Mouse (Mus musculus) left cerebral cortex, adult 18-20 months (tissue): ENCODE results near the gene Als2. TPM values are rescaled to one million over a fixed set of nuclear protein-coding genes. Genes with fewer than 3 reads are reported as not detected.

Experiments
- DNase-seq, 2 experiments: peaks; one replicate each; pipeline ENCODE4 v3.0.0; 2021 to 2022; ENCODE audit warnings: low spot score in 2 of 2, mixed read lengths in 1 of 2
- long read RNA-seq, 2 experiments: library from polyadenylated mRNA; stranded (forward); transcript quantifications; one replicate each; pipeline ENCODE4 v2.0.0; 2021
- total RNA-seq, 2 experiments: library from RNA; stranded (reverse); gene quantifications; 2 replicates each; pipeline ENCODE4 v1.2.3; 2021

Als2 gene
- total RNA-seq = 10 to 100 TPM; 35.5 to 36.1 TPM
- long read RNA-seq, experiment 1, full-length matches to known transcripts = 6 of 16 reads
- long read RNA-seq, experiment 1, partial matches to known transcripts = 3 of 16 reads
- long read RNA-seq, experiment 1, other reads (novel, unspliced or antisense) = 7 of 16 reads
- long read RNA-seq, experiment 2, full-length matches to known transcripts = 6 of 22 reads
- long read RNA-seq, experiment 2, partial matches to known transcripts = 6 of 22 reads
- long read RNA-seq, experiment 2, other reads (novel, unspliced or antisense) = 10 of 22 reads

DNA sequence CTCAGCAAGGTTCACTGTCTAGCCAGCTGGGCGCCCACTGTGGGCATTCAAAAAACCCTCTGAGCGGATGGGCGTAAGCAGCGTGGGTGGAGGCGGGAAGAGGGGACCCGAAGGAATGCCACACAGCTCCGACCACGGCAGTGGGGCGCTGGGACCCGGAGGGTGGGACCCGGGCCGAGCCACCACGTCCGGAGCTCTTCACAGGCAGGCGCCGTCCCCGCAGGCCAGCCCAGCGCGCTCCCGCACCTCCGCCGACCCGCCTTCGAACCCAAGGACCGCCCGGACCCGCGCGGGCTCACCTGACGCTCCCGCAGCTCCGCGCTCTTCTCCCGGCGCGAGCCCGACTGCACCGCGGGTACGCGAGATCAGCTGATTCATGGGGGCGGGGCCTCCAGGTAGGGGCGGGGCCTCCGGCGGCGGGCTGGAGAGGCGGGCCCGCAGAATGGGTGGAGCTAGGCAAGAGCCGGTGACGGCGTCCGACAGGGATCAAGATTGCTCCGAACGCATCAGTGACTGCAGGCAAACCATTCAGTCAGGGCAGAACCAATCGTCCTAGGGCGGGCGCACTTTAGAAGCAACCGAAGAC, at the start of gene Als2:
Als2 (minus strand) TSS at position 376 of the 586 bp plus-strand sequence.
- peak; percentile 99 for DNase-seq

DNA sequence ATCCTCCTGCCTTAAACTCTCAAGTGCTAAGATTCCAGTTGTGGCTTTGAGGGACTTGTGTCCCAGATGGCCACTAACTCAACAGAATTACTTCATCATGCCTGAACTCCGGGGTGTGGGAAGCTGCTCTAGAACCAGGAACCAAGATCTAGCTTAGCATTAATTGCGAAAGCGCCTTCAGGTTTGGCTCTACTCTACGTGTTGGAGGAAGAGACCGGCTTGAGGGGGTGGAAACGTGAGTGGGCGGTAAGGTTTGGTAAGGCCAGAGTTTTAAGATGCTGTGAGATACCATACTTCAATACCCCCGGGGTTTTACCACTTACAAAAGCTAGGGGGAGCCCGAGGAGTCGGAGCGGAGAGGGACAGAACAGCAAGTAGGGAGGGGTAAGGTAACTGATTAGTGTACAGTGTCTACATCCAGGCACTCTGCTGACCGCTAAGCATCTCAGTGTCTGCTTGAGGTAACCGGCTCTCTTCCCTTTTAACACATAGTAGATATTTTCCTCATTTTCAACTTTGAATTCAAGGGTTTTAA, 49.4 kb upstream of the Als2 start:
- no peak for DNase-seq

DNA sequence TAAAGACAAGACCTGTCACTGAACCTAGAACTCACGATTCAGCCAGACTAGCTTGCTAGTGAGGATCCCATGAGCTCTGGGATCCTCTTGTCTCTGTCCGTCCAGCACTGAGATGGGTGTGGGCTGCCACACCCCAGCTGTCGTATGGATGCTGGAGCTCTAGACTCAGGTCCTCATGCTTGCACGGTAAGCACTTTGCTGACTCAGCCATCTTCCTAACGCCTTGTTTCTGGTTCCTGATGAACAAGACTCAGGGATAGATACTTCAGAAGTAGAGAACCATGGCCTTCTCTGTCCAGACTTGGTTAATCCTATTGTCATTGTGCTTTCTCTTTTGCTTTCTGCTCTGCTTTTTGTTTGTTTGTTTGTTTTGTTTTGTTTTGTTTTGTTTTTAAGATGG, 48.8 kb upstream of the Als2 start:
- DNase-seq = no peak

DNA sequence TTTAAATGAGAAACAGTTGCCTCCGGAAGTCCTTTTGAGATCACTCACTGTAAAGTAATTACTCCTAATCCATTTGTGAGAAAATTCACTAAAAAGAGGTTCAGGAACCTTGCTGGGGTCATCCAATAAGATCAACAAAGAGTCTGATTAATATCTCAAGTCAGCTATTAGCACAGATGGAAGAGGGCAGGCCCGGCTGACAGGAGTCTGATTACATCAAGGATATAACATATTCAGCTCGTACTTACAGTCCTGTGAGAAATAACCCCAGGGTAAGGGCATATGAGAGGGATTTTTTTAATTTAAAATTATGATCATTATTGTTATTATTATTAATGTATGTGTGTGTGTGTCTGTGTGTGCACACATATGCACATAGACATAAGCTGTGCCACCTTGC, 35.2 kb upstream of the Als2 start:
- no peak for DNase-seq

DNA sequence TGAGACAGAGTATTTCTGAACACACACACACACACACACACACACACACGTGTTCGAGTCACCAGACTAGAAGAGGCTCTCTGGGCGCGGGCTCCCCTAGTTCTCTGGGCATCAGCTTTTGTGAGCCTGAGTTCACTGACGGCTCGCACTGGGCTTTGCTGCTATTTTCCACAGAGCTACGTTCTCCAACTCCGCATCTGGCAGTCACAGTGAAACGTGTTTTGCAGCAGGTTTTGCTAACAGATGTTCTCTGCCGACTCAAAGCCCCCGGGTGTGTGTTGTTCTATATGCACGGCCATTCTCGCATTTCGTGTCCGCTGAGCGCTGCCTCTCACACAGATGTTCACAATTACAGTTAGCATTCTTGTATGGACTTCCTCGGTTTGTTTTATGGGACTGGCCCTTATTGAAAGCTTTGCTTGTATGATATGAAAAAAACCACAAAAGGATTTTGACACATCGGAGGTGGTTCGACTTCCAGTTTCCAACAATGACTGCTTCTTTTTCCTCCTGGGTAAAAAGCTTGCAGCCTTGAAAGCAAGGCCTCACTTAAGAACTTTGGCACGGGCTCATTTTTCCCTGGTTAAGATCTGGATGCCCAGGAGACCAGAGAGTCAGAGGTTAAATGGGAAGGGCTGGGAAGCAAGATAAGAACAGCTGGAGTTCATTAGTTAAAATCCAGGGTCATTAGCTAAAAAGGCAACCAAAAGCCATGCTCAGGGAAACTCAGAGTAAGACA, 33.1 kb upstream of the Als2 start:
- no peak for DNase-seq

DNA sequence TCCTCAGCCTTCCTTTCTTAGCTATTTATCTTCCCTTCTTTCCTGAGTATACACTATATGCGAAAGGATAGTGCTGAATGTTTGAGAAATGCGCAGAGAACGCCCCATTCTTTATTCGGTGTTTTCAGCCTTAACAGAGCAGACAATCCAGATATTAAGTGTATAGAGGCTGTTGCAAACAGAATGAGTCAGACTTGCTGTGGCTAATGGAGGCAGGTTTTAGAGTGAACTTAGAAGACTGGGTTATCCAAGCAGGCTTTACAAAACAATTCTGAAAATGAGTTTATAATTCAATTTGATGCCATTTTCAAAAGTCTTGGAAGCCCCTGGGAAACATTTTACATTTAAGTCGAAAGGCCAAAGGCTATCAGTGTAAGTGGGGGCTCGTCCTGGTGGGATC, 32.4 kb upstream of the Als2 start:
- DNase-seq = no peak

DNA sequence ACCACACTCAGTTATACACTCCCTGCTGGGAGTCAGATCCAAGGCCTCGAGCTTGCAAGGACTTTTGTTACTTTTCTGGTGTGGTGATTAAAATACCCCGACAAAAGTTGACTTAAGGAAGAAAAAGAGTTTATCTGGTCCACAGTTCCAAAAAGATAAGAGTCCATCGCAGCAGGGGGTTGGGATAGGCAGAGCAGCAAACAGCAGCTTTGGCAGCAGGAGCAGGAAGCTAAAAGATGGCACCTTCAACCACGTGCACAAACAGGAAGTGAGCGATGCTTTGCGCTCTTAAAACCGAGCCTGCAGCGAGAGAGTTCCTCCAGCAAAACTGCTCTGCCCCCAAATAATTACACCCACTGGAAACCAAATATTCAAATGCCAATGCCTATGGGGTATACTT, 31.9 kb upstream of the Als2 start:
- DNase-seq = no peak

DNA sequence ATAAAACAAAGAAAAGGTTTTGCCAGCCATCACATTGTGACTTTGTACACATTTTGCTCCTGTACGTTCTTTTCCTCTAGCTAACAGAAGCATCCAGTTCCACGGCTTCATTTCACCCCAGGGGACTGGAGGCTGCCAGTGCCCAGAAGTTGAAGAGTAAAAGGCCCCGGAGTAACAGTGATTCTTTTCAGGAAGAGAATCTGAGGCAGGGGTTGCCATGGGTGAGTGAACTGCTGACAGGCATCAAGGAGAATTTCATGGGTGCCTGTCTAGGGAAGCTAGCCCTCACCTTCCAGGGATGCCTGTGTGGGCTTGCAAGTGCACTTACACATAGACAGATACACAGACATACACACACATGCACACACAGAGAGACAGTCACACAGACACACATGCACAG, 20.7 kb upstream of the Als2 start:
- no peak for DNase-seq

DNA sequence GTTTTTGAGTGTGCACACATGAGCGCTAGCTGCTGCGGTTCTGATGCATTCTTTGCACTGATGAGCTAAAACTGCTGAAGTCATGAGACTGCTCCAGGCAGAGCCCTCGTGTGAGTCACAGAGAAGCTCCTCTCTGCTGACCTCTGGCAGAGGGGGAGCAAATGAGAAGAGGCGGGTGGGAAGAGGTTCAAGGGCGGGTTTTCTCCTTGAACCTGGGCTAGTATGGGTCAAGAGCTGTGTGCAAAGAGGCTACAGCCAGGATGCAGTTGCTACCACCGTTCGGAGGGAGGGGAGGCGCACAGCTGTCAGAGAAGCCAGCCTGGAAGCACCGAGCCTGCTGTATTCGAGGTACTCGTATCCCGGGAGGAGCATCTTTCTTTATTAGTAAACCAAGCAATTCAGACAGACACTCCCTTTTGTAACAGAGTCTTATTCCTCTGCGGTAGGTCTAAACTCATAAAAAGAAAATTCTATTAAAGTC, 19.8 kb upstream of the Als2 start, which contains the start of gene Cdk15:
Cdk15 (plus strand) TSS at position 156 of the 481 bp plus-strand sequence.
- no peak for DNase-seq

DNA sequence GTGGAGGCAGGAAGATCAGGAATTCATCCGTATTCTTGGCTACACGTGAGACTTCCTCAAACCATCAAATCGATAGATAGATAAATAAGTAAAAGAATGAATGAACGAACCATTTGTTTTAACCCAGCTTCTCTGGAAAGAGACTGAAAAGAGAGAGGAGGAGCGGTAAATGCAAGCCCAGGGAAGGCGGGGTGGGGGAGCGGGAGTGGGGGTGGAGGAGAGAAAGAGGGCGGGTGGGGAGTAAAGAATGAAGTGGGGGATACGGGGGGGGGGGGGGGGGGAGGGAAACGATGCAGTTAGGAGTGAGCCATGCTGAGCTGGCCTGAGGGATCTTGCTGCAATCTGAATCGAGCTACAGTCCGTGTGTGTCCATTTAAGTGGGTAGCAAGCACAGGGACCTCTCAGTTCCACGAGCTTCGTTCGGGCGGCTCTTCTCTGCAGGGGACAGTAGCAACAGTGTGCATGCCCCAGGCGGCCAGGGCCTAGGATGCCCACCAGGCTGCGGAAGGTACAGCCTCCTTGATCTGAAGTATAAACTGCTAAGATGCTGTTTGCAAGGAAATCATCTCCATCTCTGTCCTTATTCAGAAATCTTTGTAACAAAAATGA, 16.4 kb upstream of the Als2 start:
- no peak for DNase-seq

DNA sequence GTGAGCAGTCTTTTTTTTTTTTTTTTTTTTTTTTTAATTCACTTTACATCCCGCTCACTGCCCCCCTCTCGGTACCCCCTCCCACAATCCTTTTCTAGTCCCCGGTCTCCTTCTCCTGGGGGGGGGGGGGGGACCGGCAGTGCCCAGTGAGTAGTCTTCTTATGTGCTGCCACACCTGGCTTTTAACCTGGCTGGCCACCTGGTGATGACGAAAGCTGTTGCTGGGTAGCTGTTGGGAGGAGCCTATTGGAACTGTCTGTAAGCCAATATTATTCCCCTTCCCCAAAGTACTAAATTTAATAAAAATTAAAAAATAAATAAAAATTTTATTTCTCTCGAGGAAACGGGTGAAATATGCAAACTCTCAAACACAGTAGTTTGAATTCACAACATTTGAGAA, 15.7 kb upstream of the Als2 start:
- no peak for DNase-seq

DNA sequence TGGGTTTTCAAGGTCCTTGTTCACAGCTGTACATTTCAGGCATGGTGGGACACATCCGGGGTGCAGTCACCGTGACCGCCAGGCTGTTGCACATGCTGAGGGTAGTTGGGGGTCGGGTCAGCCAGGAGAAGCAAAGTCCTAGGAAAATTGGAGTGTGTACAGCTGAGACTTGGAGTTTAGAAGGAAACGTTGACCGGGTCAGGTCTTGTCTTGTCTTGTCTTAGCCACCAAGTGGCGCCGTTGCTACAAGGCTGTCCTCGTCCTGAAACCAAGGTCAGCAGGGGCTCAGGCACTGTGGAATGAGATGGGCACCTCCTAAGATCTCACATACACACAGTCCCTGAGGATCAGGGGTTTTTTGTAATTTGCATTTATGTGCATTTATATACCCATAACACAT, 10.6 kb upstream of the Als2 start:
- DNase-seq = peak; percentile 25 to 36

DNA sequence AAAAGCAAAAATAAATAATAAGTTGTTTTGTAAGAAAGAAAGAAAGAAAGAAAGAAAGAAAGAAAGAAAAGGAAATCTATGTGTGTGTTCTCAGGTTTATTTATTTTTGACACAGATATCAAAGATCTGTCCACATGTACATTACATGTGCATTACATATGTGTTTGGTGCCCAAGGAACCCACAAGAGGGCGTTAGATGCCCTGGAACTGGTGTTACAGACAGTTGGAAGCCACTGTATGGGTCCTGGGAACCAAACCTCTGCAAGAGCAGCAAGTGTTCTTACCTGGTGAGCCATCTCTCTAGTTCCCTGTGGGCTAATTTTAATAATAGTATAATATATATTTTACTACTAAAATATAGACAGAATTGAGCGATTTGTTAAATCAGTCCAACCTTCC, 6.7 kb upstream of the Als2 start:
- DNase-seq = no peak

DNA sequence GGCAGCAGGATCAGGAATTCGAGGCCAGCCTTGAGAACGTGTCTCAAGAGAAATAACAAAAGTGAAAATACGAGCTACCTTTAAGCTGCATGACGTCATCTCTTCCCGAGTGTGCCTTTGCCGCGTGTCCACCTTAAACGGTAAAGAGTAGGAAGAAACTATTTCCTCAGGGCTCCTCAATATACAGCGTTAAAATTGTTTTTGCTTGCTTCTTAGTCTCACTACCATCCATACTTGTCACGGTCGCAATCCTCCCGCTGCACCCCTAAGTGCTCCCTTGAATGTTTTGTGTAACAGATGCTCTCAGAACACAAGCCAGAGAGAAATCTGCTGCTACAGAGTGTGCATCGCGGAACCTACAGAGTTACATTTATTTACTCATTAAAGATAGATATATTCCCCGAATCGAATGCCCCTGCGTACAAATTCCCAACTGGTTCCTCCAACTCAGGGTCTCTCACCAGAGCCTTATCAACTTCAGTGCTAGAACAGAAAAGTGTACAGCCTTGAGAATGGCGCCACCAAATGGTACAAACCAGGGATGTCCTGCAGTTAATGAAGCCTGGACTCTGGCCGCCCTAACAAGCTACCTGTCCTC, 682 bp upstream of the Als2 start:
- peak; percentile 58 to 68 for DNase-seq

DNA sequence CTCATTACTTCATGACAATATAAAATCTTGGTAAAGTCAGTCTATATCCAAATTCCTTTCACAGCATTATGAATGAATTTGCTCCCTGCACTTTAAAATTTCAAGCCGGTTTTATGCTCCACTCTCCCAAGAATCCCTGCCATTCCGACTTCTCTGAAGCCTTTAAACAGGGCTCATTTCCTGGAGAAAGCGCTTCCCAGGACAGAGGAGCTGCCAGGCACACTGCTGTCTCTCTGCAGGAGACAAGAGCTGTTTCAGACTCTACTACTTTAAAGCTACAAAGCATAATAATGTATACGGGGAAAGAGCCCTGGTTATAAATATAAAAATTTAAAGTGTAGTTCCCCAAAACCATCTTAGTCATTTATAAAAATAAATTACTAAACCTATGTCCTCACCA, 7.8 kb downstream of the Als2 start:
- no peak for DNase-seq

DNA sequence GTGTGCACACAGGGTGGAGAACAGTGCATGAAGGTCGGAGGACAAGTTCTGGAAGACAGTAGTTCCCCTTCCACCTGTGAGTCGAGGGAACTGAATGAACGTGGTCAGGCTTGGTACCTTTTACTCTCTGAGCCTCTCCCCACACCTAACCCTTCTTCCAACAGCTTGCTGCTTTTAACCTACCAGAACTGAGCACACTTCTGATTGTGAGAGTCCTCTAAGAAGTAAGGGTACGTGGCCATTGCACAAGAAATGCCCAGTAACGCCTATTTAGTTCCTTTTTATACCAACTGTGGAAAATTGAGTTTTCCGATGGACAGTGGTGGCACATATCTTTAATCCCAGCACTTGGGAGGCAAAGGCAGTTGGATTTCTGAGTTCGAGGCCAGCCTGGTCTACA, 8.5 kb downstream of the Als2 start:
- no peak for DNase-seq

DNA sequence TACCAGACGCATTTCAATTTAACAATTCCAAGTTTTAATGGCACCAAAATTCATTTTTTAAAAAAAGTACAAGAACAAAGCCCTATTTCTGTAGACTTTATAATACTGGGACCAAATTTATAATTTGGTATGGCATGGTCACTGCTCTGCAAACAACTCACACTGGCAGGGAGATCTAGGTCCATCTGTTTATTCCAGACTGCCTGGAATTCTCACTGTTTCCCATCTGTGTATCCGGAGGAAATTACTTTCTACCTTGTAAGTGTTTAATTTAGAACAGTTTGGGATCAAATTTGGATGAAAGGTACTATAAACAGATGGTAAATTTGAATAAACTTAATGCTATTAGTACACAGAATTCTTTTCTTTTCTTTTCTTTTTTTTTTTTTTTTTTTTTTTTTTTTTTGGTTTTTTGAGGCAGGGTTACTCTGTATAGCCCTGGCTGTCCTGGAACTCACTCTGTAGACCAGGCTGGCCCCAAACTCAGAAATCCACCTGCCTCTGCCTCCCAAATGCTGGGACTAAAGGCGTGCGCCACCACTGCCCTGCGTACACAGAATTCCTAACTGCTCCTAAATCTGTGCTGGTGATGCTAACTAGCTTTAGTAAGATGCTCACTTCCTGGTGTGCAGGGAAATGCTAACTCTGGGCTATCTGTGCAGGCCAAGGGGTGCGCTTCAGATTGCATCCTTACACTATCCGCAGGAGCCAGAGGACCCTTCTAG, 14.8 kb downstream of the Als2 start:
- DNase-seq = no peak

DNA sequence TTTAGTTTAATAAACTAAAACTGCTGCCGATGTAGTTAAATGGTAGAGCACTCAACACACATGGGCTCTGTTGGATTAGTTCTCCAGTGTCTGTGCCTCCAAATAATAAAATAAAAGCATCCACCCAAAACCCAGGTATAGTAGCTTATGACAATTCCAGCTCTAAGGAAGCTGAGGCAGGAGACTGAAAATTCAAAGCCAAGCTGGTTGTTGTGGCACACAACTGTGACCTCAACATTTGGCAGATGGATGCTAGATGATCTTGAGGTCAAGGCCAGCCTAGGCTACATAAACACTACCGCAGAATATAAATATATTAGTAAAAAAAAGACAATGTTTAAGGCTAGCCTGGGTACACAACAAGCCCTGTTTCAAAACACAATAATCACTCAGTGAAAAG, 15.4 kb downstream of the Als2 start:
- DNase-seq = no peak

DNA sequence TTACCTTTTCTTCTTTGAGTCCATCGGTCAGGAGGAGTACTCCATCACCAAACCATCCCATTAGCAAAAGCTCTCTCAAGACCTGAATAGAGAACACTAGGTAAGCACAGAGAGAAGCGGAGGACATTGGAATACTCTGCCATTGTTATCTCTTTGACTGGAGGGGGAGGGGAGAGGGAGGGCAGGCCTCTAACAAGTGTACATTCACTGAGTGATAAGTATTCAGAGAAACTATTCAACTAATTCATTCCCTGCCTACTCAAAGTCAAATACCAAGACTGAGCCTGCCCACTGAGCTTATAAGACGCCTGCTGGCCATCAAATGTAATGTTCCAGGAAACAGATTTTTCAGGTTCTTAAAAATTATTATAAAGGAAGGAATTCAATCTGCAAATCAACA, 16.7 kb downstream of the Als2 start:
- no peak for DNase-seq

DNA sequence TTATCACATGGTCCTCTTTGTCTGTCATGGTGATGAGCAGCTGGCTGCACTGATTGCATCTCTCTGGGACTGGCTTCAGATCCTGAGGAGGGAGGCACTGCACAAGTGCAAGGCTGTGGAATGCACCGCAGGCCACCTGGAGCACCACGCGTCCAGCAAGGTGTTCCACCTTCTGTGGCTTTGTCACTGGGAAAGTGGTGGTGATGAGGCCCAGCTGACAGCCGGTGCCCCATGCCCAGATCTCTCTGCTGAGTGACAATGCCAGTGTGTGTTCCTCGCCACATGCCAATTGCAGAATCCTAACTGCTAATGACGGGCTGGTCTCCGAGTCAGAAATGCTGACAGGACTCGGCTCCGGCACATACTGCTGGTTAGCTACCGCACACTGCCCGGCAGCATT, 21.6 kb downstream of the Als2 start:
- no peak for DNase-seq

DNA sequence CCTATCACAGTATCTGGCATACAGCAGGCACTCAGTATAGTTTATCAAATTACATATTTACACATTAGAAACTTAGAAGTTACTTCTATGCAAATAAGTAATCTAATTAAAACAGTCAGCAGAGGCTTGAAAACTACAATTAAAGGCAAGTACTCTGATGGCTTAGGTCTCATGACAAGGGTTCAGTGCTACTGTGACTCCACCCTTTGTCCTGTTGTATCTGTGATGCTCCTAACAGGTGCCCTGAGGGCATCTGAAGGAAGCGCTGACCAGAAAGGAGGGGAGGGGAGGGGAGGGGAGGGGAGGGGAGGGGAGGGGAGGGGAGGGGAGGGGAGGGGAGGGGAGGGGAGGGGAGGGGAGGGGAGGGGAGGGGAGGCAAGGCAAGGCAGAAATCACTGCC, 24.1 kb downstream of the Als2 start:
- DNase-seq = no peak
